Mouse (Mus musculus): Measurements from ENCODE around the gene Hist1h2bc.

The Hist1h2bc gene

DNA sequence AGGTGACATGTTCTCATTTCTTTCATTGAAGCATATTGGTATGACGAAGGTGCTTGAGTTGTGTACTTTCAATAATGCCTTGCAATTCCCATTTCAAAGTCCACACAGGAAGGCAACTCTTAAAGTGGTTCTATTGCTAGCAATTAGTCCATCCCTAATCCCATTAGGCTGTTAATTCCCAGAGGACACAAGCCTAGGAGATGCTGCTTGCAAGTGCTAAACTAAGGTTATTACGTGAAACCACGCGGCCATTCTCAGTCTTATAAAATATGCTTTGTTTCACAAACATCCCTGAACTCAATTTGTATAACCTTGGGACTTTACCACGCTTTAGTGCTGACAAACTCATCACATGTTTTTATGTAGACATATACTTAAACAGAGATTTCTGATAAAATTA lies 53.1 kb downstream of the Hist1h2bc start:
- DNase-seq (ENCODE audit: low spot score) = peak; percentile 68

DNA sequence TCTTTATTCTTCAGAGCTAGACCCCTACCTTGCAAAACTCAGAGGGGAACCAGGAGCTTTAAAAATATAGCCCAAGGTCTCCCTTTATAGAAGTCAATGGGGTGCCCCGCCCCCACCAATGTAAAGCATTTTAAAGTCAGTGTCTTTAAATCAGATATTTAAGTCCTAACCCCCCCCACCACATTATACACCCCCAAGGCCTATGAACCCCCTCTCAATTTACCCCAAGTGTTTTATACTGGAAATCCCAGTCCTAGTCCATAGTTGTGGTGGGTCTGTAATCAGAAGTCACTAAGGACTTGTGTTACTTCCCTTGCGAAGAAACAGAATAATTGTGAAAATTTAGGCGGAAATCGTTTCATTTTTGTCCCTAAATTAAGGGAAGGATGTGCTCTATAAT lies 54.0 kb downstream of the Hist1h2bc start:
- DNase-seq (ENCODE audit: low spot score) = no peak

DNA sequence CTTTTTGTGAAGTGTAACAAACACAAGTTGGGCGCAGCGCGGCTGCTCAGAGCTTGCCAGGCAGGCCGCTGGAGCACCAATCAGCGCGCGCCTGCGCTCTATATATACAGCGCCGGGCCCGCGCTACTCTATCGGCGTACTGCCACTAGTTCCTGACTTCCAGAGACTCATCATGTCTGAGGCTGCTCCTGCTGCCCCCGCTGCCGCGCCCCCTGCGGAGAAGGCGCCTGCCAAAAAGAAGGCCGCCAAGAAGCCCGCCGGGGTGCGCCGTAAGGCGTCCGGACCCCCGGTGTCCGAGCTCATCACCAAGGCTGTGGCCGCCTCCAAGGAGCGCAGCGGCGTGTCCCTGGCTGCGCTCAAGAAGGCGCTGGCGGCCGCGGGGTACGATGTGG lies 54.7 kb downstream of the Hist1h2bc start, which contains the start of gene Hist1h1c:
TSS of gene Hist1h1c (plus strand) at position 132 of the 392 bp plus-strand sequence.
- peak; percentile 90 for DNase-seq (ENCODE audit: low spot score)

DNA sequence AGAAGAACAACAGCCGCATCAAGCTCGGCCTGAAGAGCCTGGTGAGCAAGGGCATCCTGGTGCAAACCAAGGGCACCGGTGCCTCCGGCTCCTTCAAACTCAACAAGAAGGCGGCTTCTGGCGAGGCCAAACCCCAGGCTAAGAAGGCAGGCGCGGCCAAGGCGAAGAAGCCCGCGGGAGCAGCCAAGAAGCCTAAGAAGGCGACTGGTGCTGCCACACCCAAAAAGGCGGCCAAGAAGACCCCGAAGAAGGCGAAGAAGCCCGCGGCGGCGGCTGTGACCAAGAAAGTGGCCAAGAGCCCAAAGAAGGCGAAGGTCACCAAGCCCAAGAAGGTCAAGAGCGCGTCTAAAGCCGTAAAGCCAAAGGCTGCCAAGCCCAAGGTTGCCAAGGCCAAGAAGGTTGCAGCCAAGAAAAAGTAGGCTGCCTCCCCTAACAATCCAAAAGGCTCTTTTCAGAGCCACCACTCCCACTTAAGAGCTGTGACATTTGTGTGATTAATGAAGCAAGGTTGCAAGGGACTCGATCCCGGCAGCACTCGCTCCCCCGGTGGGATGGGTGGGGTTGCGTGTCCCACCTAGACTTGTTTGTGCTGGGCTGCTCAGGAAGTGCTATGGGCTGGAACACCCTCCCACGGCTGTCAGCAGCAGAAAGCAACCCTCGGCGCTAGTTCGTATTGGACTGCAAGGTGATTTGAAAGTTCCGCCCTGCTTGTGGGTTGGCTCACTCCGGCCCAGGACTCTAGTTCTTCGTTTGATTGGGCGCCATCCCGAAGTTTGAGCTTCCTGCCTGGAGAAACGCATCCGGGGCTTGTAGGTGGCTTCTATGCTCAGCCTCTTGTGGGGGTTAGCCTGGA lies 55.3 kb downstream of the Hist1h2bc start:
- peak; percentile 90 for DNase-seq (ENCODE audit: low spot score)

DNA sequence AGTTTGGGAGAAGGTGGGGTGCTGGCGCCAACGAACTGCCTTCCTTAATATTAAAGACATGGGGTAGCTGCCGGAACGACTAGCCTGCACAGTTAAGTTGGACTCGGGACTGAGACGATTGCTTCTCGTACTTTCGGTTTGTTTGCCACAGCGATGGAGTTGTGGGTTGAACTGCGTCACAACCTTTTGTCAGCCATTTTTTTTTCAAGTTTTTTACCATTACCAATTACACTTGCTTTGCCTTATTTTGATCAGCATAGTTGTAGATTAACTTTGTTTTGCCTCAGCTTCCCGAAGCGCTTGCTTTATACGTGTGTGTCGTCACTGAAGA lies 55.9 kb downstream of the Hist1h2bc start:
- DNase-seq (ENCODE audit: low spot score) = no peak

DNA sequence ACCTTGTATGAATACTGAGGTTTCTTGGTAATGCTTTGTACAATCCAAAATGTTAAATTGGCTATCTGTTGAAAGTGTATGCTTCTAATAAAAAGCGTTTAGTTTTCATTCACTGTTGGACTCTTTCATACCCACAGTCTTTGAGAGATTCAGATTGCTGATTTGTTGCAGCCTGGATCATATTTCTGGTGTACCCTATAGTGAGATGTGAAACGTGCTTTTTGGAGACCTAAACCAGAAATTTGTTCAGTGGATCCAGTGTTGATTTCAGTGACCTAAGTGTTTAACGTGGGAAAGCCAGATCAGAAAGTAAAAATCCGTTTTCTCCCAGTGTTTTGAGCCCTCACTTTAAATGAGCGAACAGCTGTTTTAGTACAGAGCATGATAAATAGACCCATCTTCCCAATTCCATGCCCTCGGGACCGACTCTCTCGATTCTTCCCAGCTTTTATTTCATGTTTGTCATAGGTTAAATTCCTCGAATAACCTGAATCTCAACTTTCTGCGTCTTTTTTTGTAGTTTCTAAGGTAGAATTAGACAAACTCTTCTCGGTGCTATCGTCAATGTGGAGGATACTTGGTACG lies 56.3 kb downstream of the Hist1h2bc start:
- DNase-seq (ENCODE audit: low spot score) = no peak

DNA sequence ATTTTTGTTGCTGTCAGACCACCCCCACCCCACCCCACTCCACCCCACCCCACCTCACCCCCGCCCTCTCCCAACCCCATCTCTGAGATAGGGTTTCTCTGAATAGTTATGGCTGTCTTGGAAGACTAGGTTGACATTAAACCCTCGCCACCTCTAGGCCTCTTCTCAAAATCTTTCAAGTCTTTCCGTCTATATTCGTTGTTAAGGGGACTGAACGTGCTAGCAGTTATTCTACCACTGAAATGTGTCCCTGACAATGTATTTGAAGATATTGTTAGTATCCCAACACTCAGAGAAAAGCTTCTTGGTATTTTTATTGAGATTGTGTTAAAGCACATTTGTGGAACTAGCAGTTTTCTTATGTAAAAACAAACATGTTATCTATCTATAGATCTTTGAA lies 56.9 kb downstream of the Hist1h2bc start:
- no peak for DNase-seq (ENCODE audit: low spot score)

DNA sequence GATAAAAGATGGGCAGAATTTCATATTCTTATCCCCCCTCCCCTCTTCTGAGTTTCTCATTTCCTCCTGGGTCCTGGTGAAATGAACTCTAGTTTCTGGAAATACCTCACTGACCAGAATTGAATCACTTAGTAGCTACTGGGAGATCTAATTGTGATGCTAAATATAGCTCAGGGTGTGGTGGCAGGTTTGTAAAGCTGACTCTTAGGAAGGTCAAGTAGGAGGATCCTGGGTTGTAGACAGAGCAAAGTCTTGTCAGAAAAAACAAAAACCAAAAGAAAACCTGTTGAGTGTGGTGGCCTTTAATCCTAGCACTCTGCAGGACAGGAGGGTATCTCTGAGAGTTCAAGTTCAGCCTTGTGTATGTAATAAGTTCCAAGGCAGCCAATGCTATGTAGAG lies 58.0 kb downstream of the Hist1h2bc start:
- no peak for DNase-seq (ENCODE audit: low spot score)

Data from MN1 (cell line).